Mouse (Mus musculus): ENCODE data around the gene Abcf2.

Abcf2 gene

GRCm38 (mm10) chr5:24577183-24577929, at the start of gene Abcf2:
Abcf2 (minus strand) TSS chr5:24577467.
- peak; percentile 100 for DNase-seq (ENCODE audit: low read depth, low spot score)

GRCm38 (mm10) chr5:24624822-24625120, 47.5 kb upstream of the Abcf2 start:
- DNase-seq (ENCODE audit: low read depth, low spot score), result no peak

GRCm38 (mm10) chr5:24623986-24624821, 46.9 kb upstream of the Abcf2 start, which contains the start of gene Smarcd3:
Smarcd3 (minus strand) TSS chr5:24624411.
- DNase-seq (ENCODE audit: low read depth, low spot score), result peak; percentile 57

- DNase-seq (ENCODE audit: low read depth, low spot score), result no peak
These were observed 46.0 kb upstream of the Abcf2 start for GRCm38 (mm10) chr5:24623041-24623985.

- no peak for DNase-seq (ENCODE audit: low read depth, low spot score)
These were observed 45.2 kb upstream of the Abcf2 start for GRCm38 (mm10) chr5:24622386-24623040.

- no peak for DNase-seq (ENCODE audit: low read depth, low spot score)
These were observed 43.4 kb upstream of the Abcf2 start for GRCm38 (mm10) chr5:24620626-24621025.

GRCm38 (mm10) chr5:24620116-24620515, 42.8 kb upstream of the Abcf2 start:
- no peak for DNase-seq (ENCODE audit: low read depth, low spot score)

- no peak for DNase-seq (ENCODE audit: low read depth, low spot score)
These were observed 41.7 kb upstream of the Abcf2 start for GRCm38 (mm10) chr5:24618921-24619320.

GRCm38 (mm10) chr5:24615097-24615496, 37.8 kb upstream of the Abcf2 start:
- DNase-seq (ENCODE audit: low read depth, low spot score), result no peak

- no peak for DNase-seq (ENCODE audit: low read depth, low spot score)
These were observed 35.0 kb upstream of the Abcf2 start for GRCm38 (mm10) chr5:24612302-24612649.

GRCm38 (mm10) chr5:24611366-24612301, 34.4 kb upstream of the Abcf2 start:
- no peak for DNase-seq (ENCODE audit: low read depth, low spot score)

- DNase-seq (ENCODE audit: low read depth, low spot score), result no peak
These were observed 32.1 kb upstream of the Abcf2 start for GRCm38 (mm10) chr5:24609388-24609787.

- no peak for DNase-seq (ENCODE audit: low read depth, low spot score)
These were observed 28.9 kb upstream of the Abcf2 start for GRCm38 (mm10) chr5:24605980-24606665.

- DNase-seq (ENCODE audit: low read depth, low spot score), result no peak
These were observed 28.2 kb upstream of the Abcf2 start for GRCm38 (mm10) chr5:24605321-24605979.

- peak; percentile 83 for DNase-seq (ENCODE audit: low read depth, low spot score)
These were observed 27.4 kb upstream of the Abcf2 start for GRCm38 (mm10) chr5:24604656-24605100.

GRCm38 (mm10) chr5:24604080-24604655, 26.9 kb upstream of the Abcf2 start:
- no peak for DNase-seq (ENCODE audit: low read depth, low spot score)

GRCm38 (mm10) chr5:24603431-24604010, 26.3 kb upstream of the Abcf2 start:
- no peak for DNase-seq (ENCODE audit: low read depth, low spot score)

- DNase-seq (ENCODE audit: low read depth, low spot score), result peak; percentile 73
These were observed 25.6 kb upstream of the Abcf2 start for GRCm38 (mm10) chr5:24602751-24603343.
